Mouse (Mus musculus) duodenum, adult 2 months (tissue): ENCODE results near the gene Gm45194. TPM values are rescaled to one million over a fixed set of nuclear protein-coding genes. Genes with fewer than 3 reads are reported as not detected.

Experiments
- polyA plus RNA-seq: library from polyadenylated mRNA; depleted of rRNA; stranded (reverse); fragments of >200 nt; gene quantifications from 2 replicates; pipeline ENCODE4 v1.2.3, GENCODE M21; 2012; ENCODE audit warnings: low replicate concordance; rRNA removed

Gene Gm45194
- polyA plus RNA-seq: not detected in 2 replicates

GRCm38 (mm10) chrX:111891089-111891488 is at the start of gene Gm45194:
TSS of gene Gm45194 (plus strand) at chrX:111891389.

GRCm38 (mm10) chrX:112010707-112011106 is 119.5 kb downstream of the Gm45194 start, which contains the start of gene Tex16:
TSS of gene Tex16 (plus strand) at chrX:112011007.

GRCm38 (mm10) chrX:112238749-112239148 is 347.6 kb downstream of the Gm45194 start, which contains the start of gene 4933403O08Rik:
TSS of gene 4933403O08Rik (plus strand) at chrX:112239049.

Other genes with a start within 250 kb of the Gm45194 start
- 0.04 TPM in 1 of 2 replicates, not detected in the other for gene Hdx, start 194.3 kb upstream of the Gm45194 start, polyA plus RNA-seq
- gene Tex16, start 119.6 kb downstream of the Gm45194 start, polyA plus RNA-seq: not detected in 2 replicates